Mouse (Mus musculus) lung, embryonic 16.5 days (tissue): ENCODE measurements around the gene Gm20806. TPM values are rescaled to one million over a fixed set of nuclear protein-coding genes. Genes with fewer than 3 reads are reported as not detected.
"Not testable (repeated sequence)": the region's sequence is repeated elsewhere in the genome, so short reads cannot be mapped to it uniquely, and the experiment has no call there.

Experiments
- ATAC-seq: fragments of 200-750 bp; cut with Nextera tagmentation; 2 replicates; pipeline ENCODE4 v1.8.0; 2017; ENCODE audit warnings: low read depth, mild to moderate bottlenecking, moderate library complexity
- H3K27ac ChIP-seq: fragments of 300-500 bp; sonication (generic); 2 replicates; pipeline ENCODE4 v1.5.1; 2014; ENCODE audit warnings: mild to moderate bottlenecking, control low read depth, low read length
- H3K27me3 ChIP-seq: fragments of 300-500 bp; sonication (generic); 2 replicates; pipeline ENCODE4 v1.6.1; 2014; ENCODE audit warnings: low read depth, low read length, mixed read lengths; ENCODE audit not compliant: control insufficient read depth, insufficient read depth
- H3K36me3 ChIP-seq: fragments of 300-500 bp; sonication (generic); 2 replicates; pipeline ENCODE4 v1.6.1; 2014; ENCODE audit warnings: low read length; ENCODE audit not compliant: control insufficient read depth, insufficient read depth
- H3K4me1 ChIP-seq: fragments of 300-500 bp; sonication (generic); replicated peaks from 2 replicates; pipeline ENCODE4 v1.6.1; 2014; ENCODE audit warnings: low read length, mixed read lengths; ENCODE audit not compliant: control insufficient read depth, insufficient read depth
- H3K4me2 ChIP-seq: fragments of 300-500 bp; sonication (generic); 2 replicates; pipeline ENCODE4 v1.6.1; 2014; ENCODE audit warnings: low read depth, low read length, control low read depth
- H3K4me3 ChIP-seq: fragments of 300-500 bp; sonication (generic); 2 replicates; pipeline ENCODE4 v1.5.1; 2014; ENCODE audit warnings: mild to moderate bottlenecking, low read length, control low read depth
- H3K9ac ChIP-seq: fragments of 300-500 bp; sonication (generic); 2 replicates; pipeline ENCODE4 v1.6.1; 2014; ENCODE audit warnings: low read length, control low read depth
- H3K9me3 ChIP-seq: fragments of 300-500 bp; sonication (generic); 2 replicates; pipeline ENCODE4 v1.6.1; 2016; ENCODE audit warnings: low read length; ENCODE audit not compliant: control insufficient read depth
- WGBS: fragments of 180-500 bp; shearing (Covaris S2); extraction: QIAGEN DNeasy Blood & Tissue Kit; methylation state at CpG from one replicate; pipeline ENCODE4 v1.1.7; 2014; 5-methylcytosine and 5-hydroxymethylcytosine counted together
- polyA plus RNA-seq: library from polyadenylated mRNA; unstranded; fragments of >200 nt; fragmentation: Nextera tagmentation; extraction: Ambion mirVana; gene quantifications from 2 replicates; pipeline ENCODE4 v1.2.1, GENCODE M21; 2015

Gm20806 gene
- not detected in 2 replicates for polyA plus RNA-seq

GRCm38 (mm10) chrY:78837956-78838355 is at the start of gene Gm20806:
Gm20806 (minus strand) TSS chrY:78838056.
- H3K9ac ChIP-seq, H3K4me3 ChIP-seq, H3K4me2 ChIP-seq, H3K36me3 ChIP-seq, H3K27me3 ChIP-seq, H3K9me3 ChIP-seq, H3K4me1 ChIP-seq, ATAC-seq, H3K27ac ChIP-seq: not testable (repeated sequence)
- WGBS = no CpG with 5 or more reads among the region's 4 CpGs
